Mouse (Mus musculus) limb, embryonic 13.5 days (tissue): ENCODE results near the gene Nsd1. TPM values are rescaled to one million over a fixed set of nuclear protein-coding genes. Genes with fewer than 3 reads are reported as not detected.

Source experiments
- ATAC-seq: fragments of 200-750 bp; cut with Nextera tagmentation; 2 replicates; pipeline ENCODE4 v1.8.0; 2017; ENCODE audit warnings: low read depth, moderate number of reproducible peaks, moderate TSS enrichment; ENCODE audit not compliant: low FRiP score
- H3K27ac ChIP-seq: fragments of 300-500 bp; sonication (generic); 2 replicates; pipeline ENCODE4 v1.5.1; 2015; ENCODE audit warnings: inconsistent platforms, mild to moderate bottlenecking, moderate library complexity
- H3K27me3 ChIP-seq: fragments of 300-500 bp; sonication (generic); 2 replicates; pipeline ENCODE4 v1.6.1; 2015; ENCODE audit warnings: mild to moderate bottlenecking, inconsistent platforms
- H3K36me3 ChIP-seq: fragments of 300-500 bp; sonication (generic); 2 replicates; pipeline ENCODE4 v1.6.1; 2015; ENCODE audit warnings: inconsistent platforms, mild to moderate bottlenecking, moderate library complexity
- H3K4me1 ChIP-seq: fragments of 300-500 bp; sonication (generic); 2 replicates; pipeline ENCODE4 v1.6.1; 2015; ENCODE audit warnings: inconsistent platforms
- H3K4me2 ChIP-seq: fragments of 300-500 bp; sonication (generic); replicated peaks from 2 replicates; pipeline ENCODE4 v1.6.1; 2015; ENCODE audit warnings: inconsistent platforms, mild to moderate bottlenecking, moderate library complexity
- H3K4me3 ChIP-seq: fragments of 300-500 bp; sonication (generic); 2 replicates; pipeline ENCODE4 v1.5.1; 2015; ENCODE audit warnings: moderate library complexity, mild to moderate bottlenecking, inconsistent platforms
- H3K9ac ChIP-seq: fragments of 300-500 bp; sonication (generic); 2 replicates; pipeline ENCODE4 v1.6.1; 2015; ENCODE audit warnings: mild to moderate bottlenecking, inconsistent platforms
- H3K9me3 ChIP-seq: fragments of 300-500 bp; sonication (generic); 2 replicates; pipeline ENCODE4 v1.6.1; 2016; ENCODE audit warnings: inconsistent platforms
- WGBS: fragments of 180-500 bp; shearing (Covaris S2); methylation state at CpG from one replicate; pipeline ENCODE4 v1.1.7; 2015; 5-methylcytosine and 5-hydroxymethylcytosine counted together
- polyA plus RNA-seq: library from polyadenylated mRNA; unstranded; fragments of >200 nt; fragmentation: Nextera tagmentation; extraction: Ambion mirVana; gene quantifications from 2 replicates; pipeline ENCODE4 v1.2.1, GENCODE M21; 2015

The Nsd1 gene
- polyA plus RNA-seq, 1 experiment from 2014 or later, result 82.4 TPM

- no peak for ATAC-seq
- Histone ChIP-seq H3K4me3 (peak overlapping the region; percentile 74), H3K4me2 (peak overlapping the region; percentile 88), H3K27me3 (no peaks in the 10 kb centered on the region), H3K9ac (peak overlapping the region; percentile 79; the same call in 1 of the 2 replicates), H3K4me1 (peaks cover 53% of the 10 kb centered on the region), H3K9me3 (no peaks in the 10 kb centered on the region), H3K27ac (no peak overlapping the region), H3K36me3 (peaks cover 41% of the 10 kb centered on the region)
- WGBS, result 52% methylated on average over 8 of the region's 8 CpGs
Observed at GRCm38 (mm10) chr13:55327633-55328032, 118.1 kb downstream of the Nsd1 start.

- Histone ChIP-seq H3K9ac (peak overlapping the region; percentile 79), H3K4me1 (peaks cover 47% of the 10 kb centered on the region), H3K4me2 (peak overlapping the region; percentile 88), H3K9me3 (no peaks in the 10 kb centered on the region), H3K27me3 (no peaks in the 10 kb centered on the region), H3K4me3 (peak overlapping the region; percentile 74), H3K36me3 (peaks cover 39% of the 10 kb centered on the region), H3K27ac (no peak overlapping the region)
- ATAC-seq, result no peak
- WGBS, result 85% methylated on average over 6 of the region's 6 CpGs
Observed at GRCm38 (mm10) chr13:55328171-55328570, 118.6 kb downstream of the Nsd1 start.

- no peak overlapping the region for H3K27ac ChIP-seq
- H3K4me1 ChIP-seq, result peaks cover 43% of the 10 kb centered on the region
- H3K27me3 ChIP-seq, result no peaks in the 10 kb centered on the region
- no peak for ATAC-seq
- H3K4me3 ChIP-seq, result peak overlapping the region; percentile 74
- no peaks in the 10 kb centered on the region for H3K9me3 ChIP-seq
- WGBS, result 86% methylated on average over 4 of the region's 4 CpGs
- H3K4me2 ChIP-seq, result peak overlapping the region; percentile 88
- peaks cover 34% of the 10 kb centered on the region for H3K36me3 ChIP-seq
- H3K9ac ChIP-seq, result peak overlapping the region; percentile 79
Observed at GRCm38 (mm10) chr13:55328641-55329040, 119.1 kb downstream of the Nsd1 start.

- peak overlapping the region; percentile 88 for H3K4me2 ChIP-seq
- H3K4me1 ChIP-seq, result peaks cover 37% of the 10 kb centered on the region
Observed at GRCm38 (mm10) chr13:55329109-55329682, 119.6 kb downstream of the Nsd1 start.

GRCm38 (mm10) chr13:55329683-55330566 lies 120.3 kb downstream of the Nsd1 start, which contains the start of gene Mxd3:
TSS of gene Mxd3 (minus strand) at chr13:55329823.
- Histone ChIP-seq H3K27me3 (no peaks in the 10 kb centered on the region), H3K9me3 (no peaks in the 10 kb centered on the region)
- under 1% methylated on average over 82 of the region's 82 CpGs for WGBS

More at GRCm38 (mm10) chr13:55329109-55329682, 119.6 kb downstream of the Nsd1 start:
- Histone ChIP-seq H3K27me3 (no peaks in the 10 kb centered on the region), H3K36me3 (peaks cover 29% of the 10 kb centered on the region), H3K9ac (peak overlapping the region; percentile 79), H3K4me3 (peak overlapping the region; percentile 74), H3K9me3 (no peaks in the 10 kb centered on the region), H3K27ac (peak overlapping the region; percentile 73)
- ATAC-seq, result peak; percentile 28
- WGBS, result 1% methylated on average over 28 of the region's 29 CpGs

GRCm38 (mm10) chr13:55330567-55331400 lies 121.2 kb downstream of the Nsd1 start:
- peak overlapping the region; percentile 88 for H3K4me2 ChIP-seq
- H3K36me3 ChIP-seq, result peaks cover 13% of the 10 kb centered on the region
- no peaks in the 10 kb centered on the region for H3K9me3 ChIP-seq
- peak overlapping the region; percentile 74 for H3K4me3 ChIP-seq
- peak overlapping the region; percentile 92 for H3K27ac ChIP-seq
- no peak for ATAC-seq
- no peaks in the 10 kb centered on the region for H3K27me3 ChIP-seq
- 42% methylated on average over 14 of the region's 14 CpGs for WGBS
- peak overlapping the region; percentile 74 for H3K9ac ChIP-seq
- H3K4me1 ChIP-seq, result peaks cover 36% of the 10 kb centered on the region

More at GRCm38 (mm10) chr13:55329683-55330566, 120.3 kb downstream of the Nsd1 start, which contains the start of gene Mxd3:
- ATAC-seq, result peak; percentile 89
- H3K9ac ChIP-seq, result peak within 1 kb of the TSS; percentile 79
- peaks cover 36% of the 10 kb centered on the region for H3K4me1 ChIP-seq
- H3K36me3 ChIP-seq, result peaks cover 22% of the 10 kb centered on the region
- peak within 1 kb of the TSS; percentile 74 for H3K4me3 ChIP-seq
- peak within 1 kb of the TSS; percentile 92 for H3K27ac ChIP-seq
- peak within 1 kb of the TSS; percentile 88 for H3K4me2 ChIP-seq

GRCm38 (mm10) chr13:55332331-55332730 lies 122.7 kb downstream of the Nsd1 start:
- Histone ChIP-seq H3K9ac (no peak overlapping the region), H3K9me3 (no peaks in the 10 kb centered on the region), H3K36me3 (0 out of 2 replicates have a peak, but pooled peaks cover under 1% of the 10 kb centered on the region), H3K4me3 (no peak overlapping the region), H3K4me2 (no peak overlapping the region), H3K27me3 (no peaks in the 10 kb centered on the region), H3K4me1 (peaks cover 32% of the 10 kb centered on the region), H3K27ac (no peak overlapping the region)
- 85% methylated on average over 3 of the region's 3 CpGs for WGBS
- ATAC-seq, result no peak

GRCm38 (mm10) chr13:55335701-55336100 lies 126.1 kb downstream of the Nsd1 start:
- H3K9ac ChIP-seq, result no peak overlapping the region
- WGBS, result 81% methylated on average over 4 of the region's 4 CpGs
- ATAC-seq, result no peak
- H3K4me3 ChIP-seq, result no peak overlapping the region
- no peak overlapping the region for H3K27ac ChIP-seq
- H3K4me1 ChIP-seq, result peaks cover 5% of the 10 kb centered on the region
- H3K4me2 ChIP-seq, result no peak overlapping the region
- no peaks in the 10 kb centered on the region for H3K27me3 ChIP-seq
- no peaks in the 10 kb centered on the region for H3K9me3 ChIP-seq
- H3K36me3 ChIP-seq, result no peaks in the 10 kb centered on the region

- no peak overlapping the region for H3K4me2 ChIP-seq
- H3K9ac ChIP-seq, result no peak overlapping the region
- 61% methylated on average over 10 of the region's 10 CpGs for WGBS
- ATAC-seq, result no peak
- no peaks in the 10 kb centered on the region for H3K36me3 ChIP-seq
- H3K27me3 ChIP-seq, result no peaks in the 10 kb centered on the region
- no peaks in the 10 kb centered on the region for H3K9me3 ChIP-seq
- H3K4me3 ChIP-seq, result no peak overlapping the region
- H3K4me1 ChIP-seq, result no peaks in the 10 kb centered on the region
- no peak overlapping the region for H3K27ac ChIP-seq
Observed at GRCm38 (mm10) chr13:55337341-55337975, 127.9 kb downstream of the Nsd1 start.

- Histone ChIP-seq H3K4me1 (no peaks in the 10 kb centered on the region), H3K4me3 (no peak overlapping the region), H3K9me3 (no peaks in the 10 kb centered on the region), H3K4me2 (no peak overlapping the region), H3K27ac (no peak overlapping the region), H3K9ac (no peak overlapping the region), H3K27me3 (no peaks in the 10 kb centered on the region), H3K36me3 (no peaks in the 10 kb centered on the region)
- no peak for ATAC-seq
- 68% methylated on average over 12 of the region's 12 CpGs for WGBS
Observed at GRCm38 (mm10) chr13:55338131-55339054, 128.8 kb downstream of the Nsd1 start.
